Mouse (Mus musculus): ENCODE results near the gene Tgfa.

DNA sequence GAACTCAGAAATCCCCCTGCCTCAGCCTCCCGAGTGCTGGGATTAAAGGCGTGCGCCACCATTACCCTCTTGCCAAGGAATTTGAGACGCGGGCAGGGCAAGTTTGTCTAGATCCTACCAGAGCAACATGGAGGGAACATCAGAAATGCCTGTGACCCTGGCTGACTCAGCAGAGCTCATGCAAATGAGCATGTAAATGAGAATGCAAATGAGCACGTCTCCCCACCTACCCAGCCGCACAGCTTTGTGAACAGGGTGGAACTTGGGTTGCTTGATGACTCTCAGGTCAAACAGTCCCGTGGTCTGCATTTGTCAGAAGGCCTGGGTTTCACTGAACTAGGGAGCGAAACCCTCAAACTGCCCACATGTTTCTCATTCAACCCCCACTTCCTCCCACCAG is 128.0 kb downstream of the Tgfa start:
- TF ChIP-seq CTCF (IDR thresholded peaks at IDR 0.05; ENCODE audit: low read depth, low read length) (no peak), POLR2A (IDR thresholded peaks at IDR 0.05; ENCODE audit: borderline replicate concordance, low read depth, low read length) (no peak)

All from bone marrow macrophage, adult 2 months (primary cell).